Mouse (Mus musculus): Measurements from ENCODE around the gene Etnk2.

- TF ChIP-seq CTCF (IDR thresholded peaks at IDR 0.05; ENCODE audit: borderline replicate concordance, insufficient read depth, low read length) (no peak), POLR2A (IDR thresholded peaks at IDR 0.05; ENCODE audit: low read depth, low read length) (no peak)
Observed at GRCm38 (mm10) chr1:133350210-133350609, 13.2 kb upstream of the Etnk2 start, which contains the start of gene Ren1.
